Mouse (Mus musculus) limb, embryonic 10.5 days (tissue): ENCODE results near the gene Otos. TPM values are rescaled to one million over a fixed set of nuclear protein-coding genes. Genes with fewer than 3 reads are reported as not detected.

Experiments used
- DNase-seq: peaks from one replicate; pipeline ENCODE4 v3.0.0-alpha.2; 2017; ENCODE audit warnings: low spot score
- H3K27ac ChIP-seq: fragments of 300-500 bp; sonication (generic); 2 replicates; pipeline ENCODE4 v1.5.1; 2016; ENCODE audit warnings: mild to moderate bottlenecking
- H3K27me3 ChIP-seq: fragments of 300-500 bp; sonication (generic); 2 replicates; pipeline ENCODE4 v1.6.1; 2016; ENCODE audit warnings: low read depth, mild to moderate bottlenecking; ENCODE audit not compliant: poor library complexity, severe bottlenecking
- H3K36me3 ChIP-seq: fragments of 300-500 bp; sonication (generic); 2 replicates; pipeline ENCODE4 v1.6.1; 2016; ENCODE audit warnings: mild to moderate bottlenecking, moderate library complexity
- H3K4me1 ChIP-seq: fragments of 300-500 bp; sonication (generic); 2 replicates; pipeline ENCODE4 v1.6.1; 2016
- H3K4me3 ChIP-seq: fragments of 300-500 bp; sonication (generic); 2 replicates; pipeline ENCODE4 v1.5.1; 2016; ENCODE audit warnings: mild to moderate bottlenecking, moderate library complexity
- H3K9me3 ChIP-seq: fragments of 300-500 bp; sonication (generic); replicated peaks from 2 replicates; pipeline ENCODE4 v1.6.1; 2016; ENCODE audit warnings: mild to moderate bottlenecking
- WGBS: fragments of 180-500 bp; shearing (Covaris S2); methylation state at CpG from one replicate; pipeline ENCODE4 v1.1.7; 2016; 5-methylcytosine and 5-hydroxymethylcytosine counted together
- polyA plus RNA-seq: library from polyadenylated mRNA; unstranded; fragments of >200 nt; fragmentation: Nextera tagmentation; extraction: Ambion mirVana; gene quantifications from 2 replicates; pipeline ENCODE4 v1.2.1, GENCODE M21; 2016

Gene Otos
- polyA plus RNA-seq, 1 experiment from 2014 or later = not detected

DNA sequence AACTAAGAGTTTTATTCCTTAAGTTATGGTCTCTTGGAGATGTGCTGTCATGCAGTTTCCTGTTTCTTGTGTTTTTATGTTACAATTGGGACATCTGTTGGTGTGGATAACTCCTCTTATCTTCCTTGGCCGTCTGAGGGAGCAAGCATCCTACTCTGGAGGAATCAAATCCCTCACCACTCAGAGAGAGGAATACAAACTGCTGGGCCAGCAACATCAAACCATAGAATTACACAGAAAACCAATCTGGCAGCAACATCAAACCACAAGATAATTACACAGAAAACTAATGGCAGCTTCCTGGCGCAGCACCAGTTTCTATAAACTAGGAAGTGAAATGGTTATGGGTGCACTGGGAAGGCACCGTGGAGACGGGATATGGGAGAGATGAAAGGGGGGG is 20.4 kb downstream of the Otos start:
- H3K27ac ChIP-seq = no peak overlapping the region
- H3K36me3 ChIP-seq = no peaks in the 10 kb centered on the region
- 76% methylated on average over 4 of the region's 4 CpGs for WGBS

DNA sequence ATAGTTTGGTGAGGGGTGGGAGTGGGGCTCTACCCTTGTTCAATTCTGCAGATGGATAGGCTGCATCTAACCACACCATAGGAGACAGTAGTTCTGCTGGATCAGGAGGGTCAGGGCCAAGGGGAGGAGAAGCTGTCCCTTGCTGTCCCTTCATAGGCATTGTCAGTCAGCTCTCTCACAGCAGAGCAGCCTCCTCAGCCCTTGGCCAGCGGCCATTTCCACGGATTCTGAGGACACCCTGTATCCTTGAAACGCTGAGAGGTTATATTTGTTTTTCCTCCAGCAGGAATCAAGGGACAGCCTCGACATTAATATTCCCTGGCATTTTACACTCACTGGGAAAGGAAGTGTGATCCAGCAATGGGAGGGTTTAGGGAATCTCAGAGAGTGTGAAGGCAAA is 30.3 kb downstream of the Otos start:
- H3K4me3 ChIP-seq = no peak overlapping the region
- no peaks in the 10 kb centered on the region for H3K36me3 ChIP-seq
- H3K27me3 ChIP-seq = no peaks in the 10 kb centered on the region
- no peak overlapping the region for H3K27ac ChIP-seq
- WGBS = 73% methylated on average over 4 of the region's 4 CpGs
- H3K9me3 ChIP-seq = no peaks in the 10 kb centered on the region
- H3K4me1 ChIP-seq = no peaks in the 10 kb centered on the region
- no peak for DNase-seq

More for the DNA sequence above, 20.4 kb downstream of the Otos start:
- Histone ChIP-seq H3K9me3 (no peaks in the 10 kb centered on the region), H3K4me1 (no peaks in the 10 kb centered on the region), H3K4me3 (no peak overlapping the region), H3K27me3 (no peaks in the 10 kb centered on the region)
- DNase-seq = no peak

DNA sequence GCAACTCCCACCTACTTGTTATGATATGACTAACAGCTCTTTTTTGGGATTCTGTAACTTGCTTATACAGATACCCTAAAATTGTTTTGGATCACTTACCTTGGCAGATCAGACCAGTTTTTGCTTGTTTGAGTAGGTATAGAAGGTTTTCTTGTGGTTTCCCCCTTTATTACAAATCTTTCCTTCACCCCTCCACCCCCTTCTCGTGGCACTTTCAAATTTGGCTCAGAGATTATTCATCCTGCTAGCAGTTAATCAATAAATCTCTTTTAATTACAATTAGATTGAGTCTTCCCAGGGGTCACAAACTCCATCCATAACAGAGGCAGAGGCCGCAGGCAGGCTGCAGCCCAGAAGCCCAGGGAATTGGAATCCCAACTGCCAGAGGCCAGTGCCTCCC is 31.2 kb downstream of the Otos start, which contains the start of gene Olfr12:
Gene Olfr12 (plus strand): TSS at position 301 of the 400 bp plus-strand sequence.
- Histone ChIP-seq H3K9me3 (no peaks in the 10 kb centered on the region), H3K36me3 (no peaks in the 10 kb centered on the region), H3K27ac (no peak within 1 kb of the TSS), H3K4me1 (no peaks in the 10 kb centered on the region), H3K4me3 (no peak within 1 kb of the TSS), H3K27me3 (no peaks in the 10 kb centered on the region)
- WGBS = 66% methylated on average over 2 of the region's 2 CpGs
- no peak for DNase-seq

DNA sequence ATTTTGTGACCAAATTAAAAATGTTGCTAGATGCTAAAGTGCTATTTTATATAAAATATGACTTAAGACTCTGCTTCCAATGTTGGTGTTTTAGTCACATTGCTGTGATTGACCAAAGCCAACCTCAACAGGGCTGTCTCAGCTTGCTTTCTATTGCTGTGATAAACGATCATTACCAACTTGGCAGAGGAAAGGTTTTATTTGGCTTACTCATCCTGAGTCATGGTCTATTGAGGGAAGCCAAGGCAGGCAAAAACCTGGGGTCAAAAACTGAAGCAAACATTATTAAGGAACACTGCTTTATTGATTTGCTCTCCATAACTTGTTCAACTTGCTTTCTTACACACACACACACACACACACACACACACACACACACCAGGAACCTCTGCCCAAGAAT is 32.6 kb downstream of the Otos start:
- H3K27ac ChIP-seq = no peak overlapping the region
- H3K4me1 ChIP-seq = no peaks in the 10 kb centered on the region
- no peaks in the 10 kb centered on the region for H3K36me3 ChIP-seq
- DNase-seq = no peak
- no peak overlapping the region for H3K4me3 ChIP-seq
- no peaks in the 10 kb centered on the region for H3K9me3 ChIP-seq
- 86% methylated on average over 1 of the region's 1 CpGs for WGBS
- peaks cover 7% of the 10 kb centered on the region; the same call in 1 of the 2 replicates for H3K27me3 ChIP-seq

DNA sequence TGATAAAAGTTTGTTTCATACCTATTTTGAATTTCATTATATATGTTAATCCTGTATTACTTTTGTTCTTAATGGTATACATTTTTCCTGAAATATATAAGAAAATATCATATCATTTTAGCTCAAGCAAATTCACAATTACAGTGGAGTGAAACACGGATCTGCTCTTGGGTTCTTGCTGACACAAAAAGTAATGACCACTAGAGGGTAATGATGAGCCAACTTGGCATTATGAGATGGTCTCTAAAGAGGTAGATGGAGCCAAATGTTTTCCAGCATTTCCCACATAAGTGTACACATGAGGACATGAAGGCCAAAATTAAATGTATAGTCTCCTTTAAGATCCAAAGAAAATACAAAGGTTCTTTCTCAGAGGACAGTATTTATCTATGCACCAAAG is 34.1 kb downstream of the Otos start:
- DNase-seq = no peak
- WGBS = 19% methylated on average over 1 of the region's 1 CpGs
- Histone ChIP-seq H3K36me3 (no peaks in the 10 kb centered on the region), H3K4me1 (no peaks in the 10 kb centered on the region), H3K27me3 (peaks cover 7% of the 10 kb centered on the region; the same call in 1 of the 2 replicates), H3K9me3 (no peaks in the 10 kb centered on the region), H3K4me3 (no peak overlapping the region), H3K27ac (no peak overlapping the region)

DNA sequence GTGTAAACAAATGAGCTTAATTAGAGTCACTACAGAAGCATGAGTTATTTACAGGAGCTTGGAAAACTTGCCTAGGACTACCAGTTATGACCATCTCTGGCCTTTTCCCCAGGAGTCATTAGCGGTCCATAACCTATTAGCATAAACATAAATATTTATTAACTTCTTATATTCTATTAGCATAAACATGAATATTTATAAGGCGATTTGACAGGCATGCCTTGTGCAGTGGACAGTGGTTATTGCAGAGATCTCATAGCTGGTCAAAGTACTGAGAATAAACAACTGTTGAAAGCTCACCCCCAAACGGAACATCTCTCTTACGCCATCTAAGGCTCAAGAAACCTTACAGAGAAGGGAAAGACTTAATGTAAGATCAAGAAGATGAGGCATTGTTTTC is 35.5 kb downstream of the Otos start:
- DNase-seq = no peak
- no peaks in the 10 kb centered on the region for H3K9me3 ChIP-seq
- H3K4me1 ChIP-seq = no peaks in the 10 kb centered on the region
- WGBS = 55% methylated on average over 4 of the region's 4 CpGs
- H3K27me3 ChIP-seq = peaks cover 7% of the 10 kb centered on the region; the same call in 1 of the 2 replicates
- H3K4me3 ChIP-seq = no peak overlapping the region
- no peaks in the 10 kb centered on the region for H3K36me3 ChIP-seq
- no peak overlapping the region for H3K27ac ChIP-seq

DNA sequence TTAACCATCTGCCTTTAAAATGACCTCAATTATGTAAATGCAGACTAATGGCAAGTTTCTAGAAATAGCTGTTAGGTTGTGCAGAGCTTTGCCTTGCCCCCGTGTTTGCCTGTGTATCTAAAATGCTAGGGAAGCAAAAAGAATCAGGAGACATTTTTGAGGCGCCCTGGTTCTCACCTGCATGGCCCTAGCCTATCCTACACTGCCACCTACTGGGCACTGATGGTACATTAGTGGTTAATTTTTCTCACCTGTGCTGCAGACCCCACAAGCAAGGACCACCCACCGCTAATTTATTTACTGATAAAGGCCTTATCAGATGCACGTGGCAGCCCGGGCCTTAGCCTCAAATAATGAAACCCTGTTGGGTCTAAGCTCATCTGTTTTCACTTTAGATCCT is 37.6 kb downstream of the Otos start:
- Histone ChIP-seq H3K9me3 (no peaks in the 10 kb centered on the region), H3K4me3 (no peak overlapping the region), H3K4me1 (no peaks in the 10 kb centered on the region), H3K36me3 (no peaks in the 10 kb centered on the region), H3K27me3 (peaks cover 7% of the 10 kb centered on the region; the same call in 1 of the 2 replicates), H3K27ac (no peak overlapping the region)
- WGBS = 8% methylated on average over 5 of the region's 5 CpGs
- peak; percentile 78 for DNase-seq

DNA sequence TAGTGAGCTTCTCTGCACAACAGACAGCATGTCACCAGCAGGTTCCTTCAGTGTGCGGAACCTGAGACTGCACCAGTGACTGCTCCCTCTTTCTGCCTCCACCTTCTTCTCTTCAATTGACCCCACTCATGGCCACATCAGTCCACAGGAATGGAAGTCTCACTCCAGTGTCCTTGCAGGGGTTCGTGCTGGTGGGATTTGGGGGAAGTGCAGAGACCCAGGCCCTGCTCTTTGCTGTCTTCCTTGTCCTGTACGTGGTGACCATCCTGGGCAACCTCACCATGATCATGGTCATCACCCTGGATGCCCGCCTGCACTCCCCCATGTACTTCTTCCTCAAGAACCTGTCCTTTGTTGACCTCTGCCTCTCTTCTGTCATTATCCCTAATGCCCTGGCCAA is 40.9 kb downstream of the Otos start:
- 84% methylated on average over 4 of the region's 4 CpGs for WGBS
- H3K4me3 ChIP-seq = no peak overlapping the region
- H3K27me3 ChIP-seq = peaks cover 7% of the 10 kb centered on the region; the same call in 1 of the 2 replicates
- no peaks in the 10 kb centered on the region for H3K36me3 ChIP-seq
- no peaks in the 10 kb centered on the region for H3K4me1 ChIP-seq
- peak; percentile 13 for DNase-seq
- H3K9me3 ChIP-seq = no peaks in the 10 kb centered on the region
- no peak overlapping the region for H3K27ac ChIP-seq

DNA sequence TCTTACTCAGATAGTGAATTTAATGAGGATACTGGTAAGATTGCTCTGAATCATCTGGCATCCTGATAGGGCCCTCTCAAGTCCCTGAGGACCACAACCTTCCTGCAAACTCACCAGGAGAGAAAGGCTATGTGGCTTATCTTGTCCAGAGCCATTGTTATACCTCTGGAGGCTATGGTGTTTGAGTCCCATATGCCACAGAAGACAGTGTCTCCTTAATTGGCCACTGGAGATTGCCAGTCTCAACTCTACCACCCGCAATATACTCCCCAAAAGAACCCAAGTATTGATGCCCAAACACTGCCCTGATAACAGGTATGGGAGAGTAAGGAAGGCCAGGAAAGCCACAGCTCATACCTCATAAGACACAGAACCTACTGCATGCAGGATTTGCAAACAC is 43.2 kb downstream of the Otos start, which contains the start of gene Olfr1410:
Gene Olfr1410 (plus strand): TSS at position 301 of the 400 bp plus-strand sequence.
- Histone ChIP-seq H3K27me3 (no peaks in the 10 kb centered on the region), H3K27ac (no peak within 1 kb of the TSS), H3K9me3 (no peaks in the 10 kb centered on the region), H3K36me3 (no peaks in the 10 kb centered on the region), H3K4me3 (no peak within 1 kb of the TSS), H3K4me1 (no peaks in the 10 kb centered on the region)
- 92% methylated on average over 1 of the region's 1 CpGs for WGBS
- no peak for DNase-seq

DNA sequence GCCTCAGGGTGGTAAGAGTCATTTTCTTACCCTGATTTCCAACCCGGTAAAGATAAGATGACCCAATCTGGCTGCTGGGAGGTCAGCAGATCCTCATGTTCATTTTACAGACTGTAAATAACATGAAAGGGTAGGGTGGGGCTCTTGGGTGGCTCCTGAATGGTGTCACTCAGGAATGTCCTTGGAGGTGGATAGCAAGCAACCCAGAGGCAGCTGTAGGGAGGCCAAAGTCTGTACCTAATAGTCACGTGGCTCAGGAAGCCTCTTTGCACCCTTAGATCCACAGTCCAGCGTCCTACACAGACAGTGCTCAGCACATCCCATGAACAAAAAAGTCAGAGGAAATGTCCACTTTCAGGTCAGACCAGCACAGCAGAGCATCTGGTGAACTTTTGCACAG is 52.6 kb downstream of the Otos start:
- H3K36me3 ChIP-seq = no peaks in the 10 kb centered on the region
- H3K4me1 ChIP-seq = no peaks in the 10 kb centered on the region
- 87% methylated on average over 3 of the region's 3 CpGs for WGBS
- H3K27me3 ChIP-seq = no peaks in the 10 kb centered on the region
- H3K9me3 ChIP-seq = no peaks in the 10 kb centered on the region
- H3K4me3 ChIP-seq = no peak overlapping the region
- no peak overlapping the region for H3K27ac ChIP-seq
- DNase-seq = peak; percentile 21

Other genes starting within 250 kb of the Otos start
- 311 and 325 TPM in 2 replicates for gene Ndufa10, start 175.0 kb downstream of the Otos start, polyA plus RNA-seq
- not detected in 2 replicates for gene Olfr1416, start 163.7 kb downstream of the Otos start, polyA plus RNA-seq
- gene Olfr1415, start 152.7 kb downstream of the Otos start, polyA plus RNA-seq = not detected in 2 replicates
- gene Olfr1414, start 130.2 kb downstream of the Otos start, polyA plus RNA-seq = not detected in 2 replicates
- gene Olfr1413, start 77.5 kb downstream of the Otos start, polyA plus RNA-seq = not detected in 2 replicates
- gene Olfr1412, start 63.1 kb downstream of the Otos start, polyA plus RNA-seq = not detected in 2 replicates
- not detected in 2 replicates for gene Olfr1411, start 54.4 kb downstream of the Otos start, polyA plus RNA-seq
- not detected in 2 replicates for gene Olfr1410, start 43.1 kb downstream of the Otos start, polyA plus RNA-seq
- gene Olfr12, start 31.1 kb downstream of the Otos start, polyA plus RNA-seq = not detected in 2 replicates
- 327 and 345 TPM in 2 replicates for gene Cops9, start 6.9 kb downstream of the Otos start, polyA plus RNA-seq
- gene Gpc1, start 182.8 kb upstream of the Otos start, polyA plus RNA-seq = 82.0 and 87.4 TPM in 2 replicates